Mouse (Mus musculus) CH12.LX (cell line): ENCODE measurements around the gene Fam53a.

Experiments
- CTCF ChIP-seq, 2 experiments: IDR thresholded peaks in 1 of 2; conservative IDR thresholded peaks in 1 of 2; 2 replicates each; pipeline ENCODE4 v1.5.1; 2011 to 2012; ENCODE audit warnings: low read depth in 2 of 2, low read length in 2 of 2, improper control_type of control experiment in 1 of 2, inconsistent platforms in 1 of 2, mild to moderate bottlenecking in 1 of 2, moderate library complexity in 1 of 2
- EP300 ChIP-seq: IDR thresholded peaks from 2 replicates; pipeline ENCODE4 v1.6.1; 2011; ENCODE audit warnings: low read length, improper control_type of control experiment
- KAT2A ChIP-seq: IDR thresholded peaks from 2 replicates; pipeline ENCODE4 v1.6.1; 2012; ENCODE audit warnings: low read length, improper control_type of control experiment, inconsistent platforms; ENCODE audit not compliant: insufficient replicate concordance
- ZC3H11A ChIP-seq: IDR thresholded peaks from 2 replicates; pipeline ENCODE4 v1.6.1; 2012; ENCODE audit warnings: low read depth, mild to moderate bottlenecking, inconsistent platforms, low read length, improper control_type of control experiment
- ZNF384 ChIP-seq: IDR thresholded peaks from 2 replicates; pipeline ENCODE4 v1.6.1; 2012; ENCODE audit warnings: low read depth, low read length, improper control_type of control experiment, inconsistent platforms

GRCm38 (mm10) chr5:33611795-33612194, 17.6 kb downstream of the Fam53a start:
- TF ChIP-seq CTCF (conservative IDR thresholded peaks at IDR 0.05 in 1 of 2, IDR thresholded peaks at IDR 0.05 in 1 of 2; ENCODE audit: low read depth in 2 of 2, low read length in 2 of 2), result no peak
- no peak for TF ChIP-seq EP300
- TF ChIP-seq ZC3H11A, result no peak
- TF ChIP-seq KAT2A, result no peak
- no peak for TF ChIP-seq ZNF384
